ENCODE assay signal across 8 mouse cellular contexts in the genomic region with DNA sequence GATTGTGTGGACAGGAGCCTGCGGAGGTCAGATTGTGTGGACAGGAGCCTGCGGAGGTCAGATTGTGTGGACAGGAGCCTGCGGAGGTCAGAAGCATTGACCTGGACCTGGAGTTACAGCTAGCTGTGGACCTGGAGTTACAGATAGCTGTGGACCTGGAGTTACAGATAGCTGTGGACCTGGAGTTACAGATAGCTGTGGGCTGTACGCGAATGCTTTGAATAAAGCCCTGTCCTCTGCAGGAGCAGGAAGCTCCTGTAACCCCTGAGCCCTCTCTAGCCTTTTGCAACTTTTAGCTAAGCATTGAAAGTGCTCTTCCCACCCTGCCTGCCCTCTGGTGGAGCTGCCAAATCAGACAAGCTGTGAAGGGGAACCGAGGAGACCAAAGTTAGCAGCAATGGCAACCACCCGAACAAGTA. TPM values are rescaled to one million over a fixed set of nuclear protein-coding genes. Genes with fewer than 3 reads are reported as not detected.
DNase-seq lines count a peak whose midpoint lies in the region; ATAC-seq and TF ChIP-seq lines count a peak whose summit lies in the region.
"Not testable (repeated sequence)": the region's sequence is repeated elsewhere in the genome, so short reads cannot be mapped to it uniquely, and the experiment has no call there.

No protein-coding gene starts in this region.

- H3K36me3 ChIP-seq in forebrain, embryonic 11.5 days (ENCODE audit: control insufficient read depth, insufficient read depth, low read length); heart, postnatal 0 days (replicated peaks; ENCODE audit: control insufficient read depth, insufficient read depth, low read length); stomach, postnatal 0 days (ENCODE audit: control insufficient read depth, insufficient read depth, low read length): not testable (repeated sequence)

- not testable (repeated sequence) for H3K9ac ChIP-seq in forebrain, embryonic 11.5 days (ENCODE audit: low read length); heart, postnatal 0 days (replicated peaks; ENCODE audit: low read depth, low read length); stomach, postnatal 0 days (ENCODE audit: low read length)

- not testable (repeated sequence) for H3K4me1 ChIP-seq in forebrain, embryonic 11.5 days (replicated peaks; ENCODE audit: control insufficient read depth, insufficient read depth, low read length); stomach, postnatal 0 days (replicated peaks; ENCODE audit: control insufficient read depth, insufficient read depth)
- peaks cover 21% of the 10 kb centered on the region for H3K4me1 ChIP-seq in heart, postnatal 0 days (ENCODE audit: control insufficient read depth, insufficient read depth)

- TF ChIP-seq EP300 in heart, postnatal 0 days (IDR thresholded peaks at IDR 0.05; ENCODE audit: low read depth); stomach, postnatal 0 days (optimal IDR thresholded peaks at IDR 0.05): not testable (repeated sequence)

- not testable (repeated sequence) for H3K27me3 ChIP-seq in forebrain, embryonic 11.5 days (ENCODE audit: control insufficient read depth, insufficient read depth, low read length); heart, postnatal 0 days (ENCODE audit: control insufficient read depth, insufficient read depth, low read length); stomach, postnatal 0 days (ENCODE audit: control insufficient read depth, insufficient read depth, low read length)

- not testable (repeated sequence) for H3K4me3 ChIP-seq in forebrain, embryonic 11.5 days (ENCODE audit: low read depth, low read length); heart, postnatal 0 days (ENCODE audit: low read depth, low read length); stomach, postnatal 0 days (ENCODE audit: low read depth, low read length)

- WGBS in forebrain, embryonic 11.5 days = 72% methylated on average over 7 of the region's 7 CpGs
- WGBS in heart, postnatal 0 days = 54% methylated on average over 7 of the region's 7 CpGs
- 60% methylated on average over 7 of the region's 7 CpGs for WGBS in stomach, postnatal 0 days

- H3K27ac ChIP-seq in forebrain, embryonic 11.5 days (ENCODE audit: low read depth, low read length); stomach, postnatal 0 days (replicated peaks): not testable (repeated sequence)
- peak overlapping the region; percentile 90 for H3K27ac ChIP-seq in heart, postnatal 0 days (ENCODE audit: low read depth)

- DNase-seq in A20 (ENCODE audit: low read depth, low spot score) = peak; percentile 76
- DNase-seq in adrenal gland, postnatal 25 days = peak; percentile 33
- DNase-seq in forebrain, embryonic 11.5 days (ENCODE audit: low spot score); stomach, postnatal 0 days (ENCODE audit: low spot score): not testable (repeated sequence)
- DNase-seq in heart, postnatal 0 days (ENCODE audit: low spot score) = peak; percentile 72
- DNase-seq in kidney, postnatal 36 days = peak; percentile 28 to 59
- DNase-seq in lung, adult 18-20 months = peak; percentile 54 to 58
- peak; percentile 18 to 43 for DNase-seq in natural killer cell, adult 2 months (ENCODE audit: low spot score in 2 of 2)

- not testable (repeated sequence) for H3K9me3 ChIP-seq in forebrain, embryonic 11.5 days (ENCODE audit: control insufficient read depth, low read length); heart, postnatal 0 days (replicated peaks; ENCODE audit: control insufficient read depth, low read length); stomach, postnatal 0 days (ENCODE audit: control insufficient read depth, low read length)

- 0 out of 2 replicates have a peak, but pooled peaks have one; percentile 12 for ATAC-seq in forebrain, embryonic 11.5 days (replicated peaks; ENCODE audit: low FRiP score)
- ATAC-seq in heart, postnatal 0 days (ENCODE audit: insufficient read depth, low read depth); stomach, postnatal 0 days (ENCODE audit: low FRiP score, low TSS enrichment): not testable (repeated sequence)

- H3K4me2 ChIP-seq in forebrain, embryonic 11.5 days (ENCODE audit: low read depth, low read length, severe bottlenecking); stomach, postnatal 0 days (replicated peaks; ENCODE audit: low read depth): not testable (repeated sequence)
- H3K4me2 ChIP-seq in heart, postnatal 0 days (ENCODE audit: low read depth, low read length) = peak overlapping the region; percentile 23

- TF ChIP-seq CTCF in heart, postnatal 0 days (IDR thresholded peaks at IDR 0.05; ENCODE audit: low read depth) = peak; percentile 61
- peak; percentile 67 for TF ChIP-seq CTCF in stomach, postnatal 0 days (IDR thresholded peaks at IDR 0.05; ENCODE audit: low read depth)

RNA-seq across cellular contexts. Expression of a gene that starts 44.9 kb away (rescaled TPM):
- 3.6 and 6.7 TPM in 2 replicates for total RNA-seq in adrenal gland, postnatal 25 days (2021)
- polyA plus RNA-seq in forebrain, embryonic 11.5 days (2014; fragmentation: Nextera tagmentation; extraction: Ambion mirVana) = 1.5 and 1.6 TPM in 2 replicates
- 2.0 and 2.8 TPM in 2 replicates for total RNA-seq in heart, postnatal 0 days (2014; rRNA removed; ENCODE audit: low replicate concordance)
- 0.99 and 1.4 TPM in 2 replicates for polyA plus RNA-seq in heart, postnatal 0 days (2015; fragmentation: Nextera tagmentation; extraction: Ambion mirVana)
- polyA plus RNA-seq in stomach, postnatal 0 days (2015; fragmentation: Nextera tagmentation; extraction: Ambion mirVana) = 1.4 TPM in 2 replicates
